Mouse (Mus musculus): Measurements from ENCODE around the gene Lime1.

- TF ChIP-seq ZC3H11A (IDR thresholded peaks at IDR 0.05; ENCODE audit: borderline replicate concordance, low read depth, low read length) (no peak), MAFK (IDR thresholded peaks at IDR 0.05; ENCODE audit: insufficient read depth, low read depth, low read length) (no peak), HCFC1 (IDR thresholded peaks at IDR 0.05; ENCODE audit: borderline replicate concordance, insufficient read depth, low read length) (no peak), CHD2 (IDR thresholded peaks at IDR 0.05; ENCODE audit: low read depth, low read length) (no peak)
Observed at GRCm38 (mm10) chr2:181413141-181413540, 33.3 kb downstream of the Lime1 start.

Data from ES-E14 (cell line).